Mouse (Mus musculus): ENCODE measurements at regions not wholly inside any gene's neighbourhood (a gene's known extent, or its start where the extent isn't known, plus 50 kb on each side); places are given as distances from the start of the nearest gene placed in this dataset.

GRCm38 (mm10) chr6:95921737-95922136, 191.2 kb upstream of the Fam19a1 start:
- Histone ChIP-seq H3K4me2 (no peak overlapping the region), H3K36me3 (ENCODE audit: control insufficient read depth, insufficient read depth, low read length) (no peaks in the 10 kb centered on the region), H3K27me3 (ENCODE audit: control insufficient read depth, insufficient read depth, low read length) (no peaks in the 10 kb centered on the region), H3K9me3 (ENCODE audit: control insufficient read depth, low read length) (no peaks in the 10 kb centered on the region), H3K4me3 (ENCODE audit: low read depth, low read length) (no peak overlapping the region), H3K27ac (ENCODE audit: low read depth, low read length) (no peak overlapping the region), H3K4me1 (ENCODE audit: control insufficient read depth, insufficient read depth, low read length) (peaks cover 2% of the 10 kb centered on the region; the same call in 1 of the 2 replicates), H3K9ac (ENCODE audit: low read length) (no peak overlapping the region)
- DNase-seq (ENCODE audit: low spot score, missing footprints), result no peak
- WGBS, result 74% methylated on average over 3 of the region's 3 CpGs
- ATAC-seq (ENCODE audit: low FRiP score), result no peak

- Histone ChIP-seq H3K9ac (ENCODE audit: low read length) (no peak overlapping the region), H3K9me3 (ENCODE audit: control insufficient read depth, low read length) (no peaks in the 10 kb centered on the region), H3K4me3 (ENCODE audit: low read depth, low read length) (no peak overlapping the region), H3K36me3 (ENCODE audit: control insufficient read depth, insufficient read depth, low read length) (no peaks in the 10 kb centered on the region), H3K27ac (ENCODE audit: low read depth, low read length) (no peak overlapping the region), H3K4me1 (ENCODE audit: control insufficient read depth, insufficient read depth, low read length) (no peaks in the 10 kb centered on the region), H3K27me3 (ENCODE audit: control insufficient read depth, insufficient read depth, low read length) (no peaks in the 10 kb centered on the region), H3K4me2 (no peak overlapping the region)
- no peak for ATAC-seq (ENCODE audit: low FRiP score)
- 90% methylated on average over 1 of the region's 1 CpGs for WGBS
- no peak for DNase-seq (ENCODE audit: low spot score, missing footprints)
Observed at GRCm38 (mm10) chr6:95934561-95934960, 178.4 kb upstream of the Fam19a1 start.

GRCm38 (mm10) chr6:95936504-95936903, 176.4 kb upstream of the Fam19a1 start:
- DNase-seq (ENCODE audit: low spot score, missing footprints), result no peak
- ATAC-seq (ENCODE audit: low FRiP score), result no peak
- WGBS, result 71% methylated on average over 2 of the region's 2 CpGs
- Histone ChIP-seq H3K9ac (ENCODE audit: low read length) (no peak overlapping the region), H3K4me1 (ENCODE audit: control insufficient read depth, insufficient read depth, low read length) (no peaks in the 10 kb centered on the region), H3K4me2 (no peak overlapping the region), H3K4me3 (ENCODE audit: low read depth, low read length) (no peak overlapping the region), H3K27ac (ENCODE audit: low read depth, low read length) (no peak overlapping the region), H3K36me3 (ENCODE audit: control insufficient read depth, insufficient read depth, low read length) (no peaks in the 10 kb centered on the region), H3K27me3 (ENCODE audit: control insufficient read depth, insufficient read depth, low read length) (no peaks in the 10 kb centered on the region), H3K9me3 (ENCODE audit: control insufficient read depth, low read length) (no peaks in the 10 kb centered on the region)

GRCm38 (mm10) chr6:95939052-95939451, 173.9 kb upstream of the Fam19a1 start:
- WGBS, result 86% methylated on average over 4 of the region's 4 CpGs
- Histone ChIP-seq H3K4me3 (ENCODE audit: low read depth, low read length) (no peak overlapping the region), H3K4me1 (ENCODE audit: control insufficient read depth, insufficient read depth, low read length) (no peaks in the 10 kb centered on the region), H3K4me2 (no peak overlapping the region), H3K9ac (ENCODE audit: low read length) (no peak overlapping the region), H3K9me3 (ENCODE audit: control insufficient read depth, low read length) (no peaks in the 10 kb centered on the region), H3K27me3 (ENCODE audit: control insufficient read depth, insufficient read depth, low read length) (no peaks in the 10 kb centered on the region), H3K27ac (ENCODE audit: low read depth, low read length) (no peak overlapping the region), H3K36me3 (ENCODE audit: control insufficient read depth, insufficient read depth, low read length) (no peaks in the 10 kb centered on the region)
- no peak for ATAC-seq (ENCODE audit: low FRiP score)
- DNase-seq (ENCODE audit: low spot score, missing footprints), result no peak

DNA sequence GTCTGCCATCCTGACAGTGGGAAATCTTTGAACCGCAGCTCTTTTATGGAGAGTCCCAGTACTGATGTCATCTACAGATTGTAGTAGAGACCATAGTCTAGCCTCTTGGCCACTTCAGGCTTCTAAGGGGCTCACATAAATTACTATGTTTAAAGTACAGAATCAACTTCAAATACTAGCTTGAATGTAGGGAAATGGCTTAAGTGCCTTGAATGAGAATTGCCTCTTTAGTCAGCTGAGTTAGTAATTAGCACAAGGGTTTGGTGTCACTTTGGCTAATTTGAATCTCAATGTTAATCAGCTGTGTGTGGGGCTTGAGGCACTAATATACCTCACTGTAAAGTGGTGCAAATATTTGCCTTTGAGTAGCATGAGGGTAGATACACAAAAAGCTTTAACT, 152.2 kb upstream of the Fam19a1 start:
- no peak overlapping the region for H3K27ac ChIP-seq (ENCODE audit: low read depth, low read length)
- no peak overlapping the region for H3K9ac ChIP-seq (ENCODE audit: low read length)
- no peaks in the 10 kb centered on the region for H3K36me3 ChIP-seq (ENCODE audit: control insufficient read depth, insufficient read depth, low read length)
- H3K4me3 ChIP-seq (ENCODE audit: low read depth, low read length), result no peak overlapping the region
- H3K27me3 ChIP-seq (ENCODE audit: control insufficient read depth, insufficient read depth, low read length), result no peaks in the 10 kb centered on the region
- H3K9me3 ChIP-seq (ENCODE audit: control insufficient read depth, low read length), result no peaks in the 10 kb centered on the region
- DNase-seq (ENCODE audit: low spot score, missing footprints) (no peak), ATAC-seq (ENCODE audit: low FRiP score) (no peak)
- 94% methylated on average over 1 of the region's 1 CpGs for WGBS
- H3K4me1 ChIP-seq (ENCODE audit: control insufficient read depth, insufficient read depth, low read length), result no peaks in the 10 kb centered on the region
- H3K4me2 ChIP-seq, result no peak overlapping the region

DNA sequence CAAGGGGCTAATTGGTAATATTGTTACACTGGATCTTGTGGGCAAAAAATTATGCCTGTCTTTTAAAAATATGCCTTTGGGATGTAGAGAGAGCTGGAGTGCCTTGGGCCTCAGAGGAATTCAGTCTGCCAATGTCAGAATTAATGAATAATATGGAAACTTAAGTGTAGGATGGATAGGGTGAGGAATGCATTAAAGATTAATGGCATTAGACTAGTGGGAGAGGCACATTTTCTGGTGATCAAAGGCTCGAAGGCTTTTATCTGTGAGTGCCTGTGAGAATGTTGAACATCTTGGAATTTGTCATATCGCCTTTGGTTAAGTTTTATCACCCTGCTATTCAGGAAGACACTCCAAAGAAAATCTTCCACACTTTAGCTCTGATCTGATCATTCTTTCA, 146.7 kb upstream of the Fam19a1 start:
- ATAC-seq (ENCODE audit: low FRiP score) (no peak), DNase-seq (ENCODE audit: low spot score, missing footprints) (no peak)
- Histone ChIP-seq H3K4me1 (ENCODE audit: control insufficient read depth, insufficient read depth, low read length) (no peaks in the 10 kb centered on the region), H3K27me3 (ENCODE audit: control insufficient read depth, insufficient read depth, low read length) (no peaks in the 10 kb centered on the region), H3K4me2 (no peak overlapping the region), H3K9me3 (ENCODE audit: control insufficient read depth, low read length) (no peaks in the 10 kb centered on the region), H3K36me3 (ENCODE audit: control insufficient read depth, insufficient read depth, low read length) (no peaks in the 10 kb centered on the region), H3K4me3 (ENCODE audit: low read depth, low read length) (no peak overlapping the region), H3K27ac (ENCODE audit: low read depth, low read length) (no peak overlapping the region), H3K9ac (ENCODE audit: low read length) (no peak overlapping the region)
- WGBS, result 86% methylated on average over 2 of the region's 2 CpGs

DNA sequence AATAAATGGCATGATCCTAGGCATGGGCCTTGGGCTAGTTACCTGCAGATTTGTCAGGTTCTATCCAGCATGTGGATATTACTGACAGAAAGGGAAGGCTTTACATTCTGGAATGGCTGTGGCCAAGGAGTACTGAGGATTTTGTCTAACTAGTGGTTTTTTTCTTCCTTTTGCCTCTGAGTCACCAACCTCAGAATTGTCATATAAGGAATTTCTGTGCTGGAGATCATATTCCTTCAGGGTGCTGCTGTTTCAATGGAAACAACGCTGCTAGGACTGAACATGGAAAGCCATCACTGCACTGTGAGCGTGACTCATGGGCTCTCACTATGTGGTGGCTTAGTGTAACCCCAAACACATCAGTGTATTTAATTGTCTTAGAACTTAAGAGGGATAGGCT, 137.0 kb upstream of the Fam19a1 start:
- H3K27me3 ChIP-seq (ENCODE audit: control insufficient read depth, insufficient read depth, low read length), result no peaks in the 10 kb centered on the region
- H3K9ac ChIP-seq (ENCODE audit: low read length), result no peak overlapping the region
- WGBS, result 87% methylated on average over 2 of the region's 2 CpGs

GRCm38 (mm10) chr6:95997037-95997436, 115.9 kb upstream of the Fam19a1 start:
- Histone ChIP-seq H3K9ac (ENCODE audit: low read length) (no peak overlapping the region), H3K27me3 (ENCODE audit: control insufficient read depth, insufficient read depth, low read length) (no peaks in the 10 kb centered on the region), H3K27ac (ENCODE audit: low read depth, low read length) (no peak overlapping the region), H3K4me3 (ENCODE audit: low read depth, low read length) (no peak overlapping the region), H3K4me1 (ENCODE audit: control insufficient read depth, insufficient read depth, low read length) (no peaks in the 10 kb centered on the region), H3K4me2 (no peak overlapping the region), H3K36me3 (ENCODE audit: control insufficient read depth, insufficient read depth, low read length) (no peaks in the 10 kb centered on the region), H3K9me3 (ENCODE audit: control insufficient read depth, low read length) (no peaks in the 10 kb centered on the region)
- DNase-seq (ENCODE audit: low spot score, missing footprints) (no peak), ATAC-seq (ENCODE audit: low FRiP score) (no peak)
- WGBS, result 80% methylated on average over 2 of the region's 2 CpGs

More for the DNA sequence above, 137.0 kb upstream of the Fam19a1 start:
- Histone ChIP-seq H3K4me1 (ENCODE audit: control insufficient read depth, insufficient read depth, low read length) (no peaks in the 10 kb centered on the region), H3K27ac (ENCODE audit: low read depth, low read length) (no peak overlapping the region), H3K4me2 (no peak overlapping the region), H3K36me3 (ENCODE audit: control insufficient read depth, insufficient read depth, low read length) (no peaks in the 10 kb centered on the region), H3K4me3 (ENCODE audit: low read depth, low read length) (no peak overlapping the region), H3K9me3 (ENCODE audit: control insufficient read depth, low read length) (no peaks in the 10 kb centered on the region)
- no peak for DNase-seq (ENCODE audit: low spot score, missing footprints)
- no peak for ATAC-seq (ENCODE audit: low FRiP score)

GRCm38 (mm10) chr6:95997741-95998140, 115.2 kb upstream of the Fam19a1 start:
- Histone ChIP-seq H3K9me3 (ENCODE audit: control insufficient read depth, low read length) (no peaks in the 10 kb centered on the region), H3K4me2 (no peak overlapping the region), H3K36me3 (ENCODE audit: control insufficient read depth, insufficient read depth, low read length) (no peaks in the 10 kb centered on the region), H3K9ac (ENCODE audit: low read length) (no peak overlapping the region), H3K27me3 (ENCODE audit: control insufficient read depth, insufficient read depth, low read length) (no peaks in the 10 kb centered on the region), H3K4me3 (ENCODE audit: low read depth, low read length) (no peak overlapping the region), H3K4me1 (ENCODE audit: control insufficient read depth, insufficient read depth, low read length) (no peaks in the 10 kb centered on the region), H3K27ac (ENCODE audit: low read depth, low read length) (no peak overlapping the region)
- DNase-seq (ENCODE audit: low spot score, missing footprints), result no peak
- ATAC-seq (ENCODE audit: low FRiP score), result no peak
- 79% methylated on average over 3 of the region's 3 CpGs for WGBS

GRCm38 (mm10) chr6:95999441-95999840, 113.5 kb upstream of the Fam19a1 start:
- Histone ChIP-seq H3K9me3 (ENCODE audit: control insufficient read depth, low read length) (no peaks in the 10 kb centered on the region), H3K4me1 (ENCODE audit: control insufficient read depth, insufficient read depth, low read length) (no peaks in the 10 kb centered on the region), H3K36me3 (ENCODE audit: control insufficient read depth, insufficient read depth, low read length) (no peaks in the 10 kb centered on the region), H3K27me3 (ENCODE audit: control insufficient read depth, insufficient read depth, low read length) (no peaks in the 10 kb centered on the region), H3K4me2 (no peak overlapping the region), H3K9ac (ENCODE audit: low read length) (no peak overlapping the region), H3K27ac (ENCODE audit: low read depth, low read length) (no peak overlapping the region), H3K4me3 (ENCODE audit: low read depth, low read length) (no peak overlapping the region)
- no peak for DNase-seq (ENCODE audit: low spot score, missing footprints)
- 91% methylated on average over 5 of the region's 5 CpGs for WGBS
- ATAC-seq (ENCODE audit: low FRiP score), result no peak

Measured in midbrain, embryonic 11.5 days (tissue).